Mouse (Mus musculus) ovary, postnatal 14 days (tissue): Measurements from ENCODE around the gene Mrpl17.

Experiments used
- DNase-seq: peaks from one replicate; pipeline ENCODE4 v3.0.0; 2022; ENCODE audit warnings: low spot score

Gene Mrpl17

GRCm38 (mm10) chr7:105786506-105787284 is 24.2 kb downstream of the Mrpl17 start:
- no peak for DNase-seq

GRCm38 (mm10) chr7:105784556-105784955 is 26.3 kb downstream of the Mrpl17 start:
- DNase-seq = no peak

GRCm38 (mm10) chr7:105783861-105784260 is 27.0 kb downstream of the Mrpl17 start:
- no peak for DNase-seq

- DNase-seq = peak; percentile 49
Measured at GRCm38 (mm10) chr7:105778553-105779265, 32.2 kb downstream of the Mrpl17 start.

DNA sequence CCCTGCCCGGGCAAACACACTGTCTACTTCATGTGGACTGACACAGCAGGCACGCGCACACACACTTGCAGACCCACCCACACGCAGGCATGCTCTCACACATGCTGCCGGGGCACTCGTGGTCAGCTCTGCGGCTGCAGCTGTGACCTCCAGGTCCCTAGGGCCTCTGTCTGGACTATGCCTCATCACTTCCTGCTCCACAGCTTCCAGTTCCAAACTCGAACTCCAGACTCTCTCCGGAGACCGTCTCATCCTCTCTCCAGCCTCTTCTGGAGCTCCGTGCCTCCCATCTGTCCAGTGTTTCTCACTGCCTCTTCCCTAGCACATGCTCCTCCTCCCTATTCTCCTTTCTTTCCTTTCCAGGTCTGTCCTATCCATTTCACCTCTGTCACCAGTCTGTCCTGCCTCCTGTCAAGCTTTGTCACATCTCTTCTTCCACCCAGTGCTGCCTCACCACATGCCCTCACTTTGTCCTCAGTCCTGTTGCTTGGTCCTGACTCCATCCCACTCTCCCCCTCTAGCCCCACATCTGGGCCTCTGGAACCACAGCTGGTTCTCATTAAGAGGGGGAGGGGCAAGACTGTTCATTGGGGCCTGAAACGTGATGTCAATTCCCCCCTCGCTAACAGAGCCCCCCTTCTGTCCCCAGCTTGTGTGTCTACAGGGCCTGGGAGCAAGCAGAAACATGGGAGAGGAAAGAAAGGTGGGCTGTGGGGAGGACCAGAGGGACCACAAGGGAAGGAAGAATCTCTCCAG is 32.9 kb downstream of the Mrpl17 start:
- DNase-seq = peak; percentile 48

DNA sequence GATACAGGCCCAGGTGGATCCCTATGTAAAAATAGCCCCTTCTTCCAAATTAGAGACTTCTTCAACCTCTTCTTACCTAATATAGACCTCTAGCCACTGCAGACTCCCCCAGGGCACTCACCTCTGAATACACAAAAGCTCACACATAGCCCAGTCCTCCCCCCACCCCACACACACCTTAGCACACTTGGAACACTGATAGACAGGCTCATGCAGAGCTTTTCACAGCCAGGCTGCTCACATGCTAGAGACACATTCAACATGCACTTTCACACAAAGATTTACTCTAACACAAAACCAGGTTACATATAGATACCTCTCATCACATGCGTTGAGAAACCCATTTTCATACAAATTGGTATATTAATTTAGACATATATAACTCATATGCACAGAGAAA is 33.6 kb downstream of the Mrpl17 start:
- no peak for DNase-seq

DNA sequence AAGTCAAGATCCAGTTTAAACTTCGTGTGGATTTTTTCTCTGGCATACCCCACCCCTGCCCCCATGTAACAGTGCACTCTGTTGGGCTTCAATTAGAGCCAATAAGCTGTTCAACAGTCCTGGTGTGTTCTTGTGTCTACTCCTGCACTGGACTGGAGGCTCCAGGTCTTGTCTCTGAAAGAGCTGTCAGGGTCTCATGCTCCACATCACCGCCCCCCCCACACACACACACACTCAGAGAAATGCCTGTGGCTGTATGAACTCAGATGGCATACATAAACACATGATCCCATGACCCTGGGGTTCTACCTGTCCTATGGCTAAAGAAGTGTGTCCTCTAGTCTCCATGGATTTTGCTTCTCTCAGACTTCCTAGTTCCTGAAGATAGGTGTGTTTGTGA is 34.9 kb downstream of the Mrpl17 start:
- no peak for DNase-seq

- DNase-seq = no peak
Measured at GRCm38 (mm10) chr7:105774661-105775060, 36.2 kb downstream of the Mrpl17 start.

- no peak for DNase-seq
Measured at GRCm38 (mm10) chr7:105773041-105773440, 37.9 kb downstream of the Mrpl17 start.

DNA sequence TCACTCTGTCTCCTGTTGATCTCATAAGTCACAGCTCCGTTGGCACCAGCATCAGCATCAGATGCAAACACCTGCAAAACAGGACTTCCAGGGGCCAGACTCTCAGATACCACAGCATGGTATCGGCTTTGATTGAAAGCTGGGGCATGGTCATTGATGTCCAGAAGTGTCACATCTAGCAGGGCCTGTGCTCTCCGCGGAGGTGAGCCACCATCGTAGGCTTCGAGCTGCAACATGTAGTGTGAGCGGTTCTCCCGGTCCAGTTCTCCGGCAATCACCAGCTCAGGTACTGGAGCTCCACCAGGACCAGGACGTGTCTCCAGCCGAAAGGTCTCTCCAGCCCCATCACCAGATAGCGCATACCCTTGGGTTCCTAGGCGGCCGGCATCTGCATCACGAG is 38.6 kb downstream of the Mrpl17 start:
- DNase-seq = no peak

GRCm38 (mm10) chr7:105769959-105770358 is 40.9 kb downstream of the Mrpl17 start:
- DNase-seq = no peak

GRCm38 (mm10) chr7:105767729-105768165 is 43.2 kb downstream of the Mrpl17 start:
- no peak for DNase-seq

GRCm38 (mm10) chr7:105764331-105764730 is 46.6 kb downstream of the Mrpl17 start:
- no peak for DNase-seq

- DNase-seq = no peak
Measured at GRCm38 (mm10) chr7:105762517-105763270, 48.2 kb downstream of the Mrpl17 start.

DNA sequence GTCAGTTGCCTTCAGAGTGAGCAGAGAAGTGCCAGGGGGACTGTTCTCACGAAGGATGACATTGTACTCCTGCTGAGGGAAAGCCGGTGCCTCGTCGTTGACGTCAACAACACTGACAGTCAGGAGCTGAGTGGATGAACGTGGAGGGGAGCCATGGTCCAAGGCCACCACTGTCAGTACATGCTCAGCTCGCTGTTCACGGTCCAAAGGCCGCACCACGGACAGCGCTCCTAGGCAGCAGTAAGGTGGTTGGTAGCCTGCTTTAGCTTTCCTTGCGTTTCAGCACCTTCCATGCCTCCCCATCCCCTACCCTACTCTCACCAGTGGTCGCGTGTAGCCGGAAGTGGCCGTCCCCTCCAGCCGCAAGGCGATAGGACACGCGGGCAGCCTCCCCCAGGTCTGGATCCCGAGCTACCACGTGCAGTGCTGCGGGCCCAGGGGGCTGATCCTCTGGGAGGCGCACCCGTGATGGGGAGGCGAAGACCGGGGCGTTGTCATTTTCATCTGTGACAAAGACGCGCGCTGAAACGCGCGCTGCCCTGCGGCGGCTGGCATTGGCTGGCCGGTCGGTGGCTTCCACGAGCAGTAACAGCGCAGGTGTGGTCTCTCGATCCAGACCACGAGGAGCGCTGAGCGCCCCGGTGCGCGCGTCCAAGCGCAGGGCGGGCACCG is 49.0 kb downstream of the Mrpl17 start:
- DNase-seq = no peak

GRCm38 (mm10) chr7:105753281-105753680 is 57.6 kb downstream of the Mrpl17 start:
- DNase-seq = no peak
